Mouse (Mus musculus): Measurements from ENCODE around the gene Nif3l1.

Nif3l1 gene

GRCm38 (mm10) chr1:58498758-58499157 lies 53.8 kb downstream of the Nif3l1 start:
- peaks cover 25% of the 10 kb centered on the region for H3K4me1 ChIP-seq (replicated peaks; ENCODE audit: low read depth, low read length)
- H3K9me3 ChIP-seq (ENCODE audit: low read length): no peaks in the 10 kb centered on the region
- no peaks in the 10 kb centered on the region for H3K27me3 ChIP-seq (ENCODE audit: insufficient read depth, low read length)

GRCm38 (mm10) chr1:58503134-58503533 lies 58.2 kb downstream of the Nif3l1 start:
- TF ChIP-seq CTCF (conservative IDR thresholded peaks at IDR 0.05; ENCODE audit: low read length) (no peak), POU5F1 (IDR thresholded peaks at IDR 0.05; ENCODE audit: borderline replicate concordance, low read length) (no peak), NANOG (IDR thresholded peaks at IDR 0.05; ENCODE audit: borderline replicate concordance, low read length) (no peak)
- Histone ChIP-seq H3K4me3 (replicated peaks; ENCODE audit: low read length) (peak overlapping the region; percentile 99), H3K4me1 (replicated peaks; ENCODE audit: low read depth, low read length) (peaks cover 26% of the 10 kb centered on the region), H3K9me3 (ENCODE audit: low read length) (peaks cover 30% of the 10 kb centered on the region), H3K27me3 (ENCODE audit: insufficient read depth, low read length) (no peaks in the 10 kb centered on the region), H3K36me3 (ENCODE audit: insufficient read depth, low read length) (peaks cover 54% of the 10 kb centered on the region)

More at GRCm38 (mm10) chr1:58498758-58499157, 53.8 kb downstream of the Nif3l1 start:
- peaks cover 76% of the 10 kb centered on the region for H3K36me3 ChIP-seq (ENCODE audit: insufficient read depth, low read length)
- TF ChIP-seq NANOG (IDR thresholded peaks at IDR 0.05; ENCODE audit: borderline replicate concordance, low read length) (no peak), CTCF (conservative IDR thresholded peaks at IDR 0.05; ENCODE audit: low read length) (0 out of 2 replicates have a peak, but pooled peaks have one; percentile 13)
- H3K4me3 ChIP-seq (replicated peaks; ENCODE audit: low read length): no peak overlapping the region

GRCm38 (mm10) chr1:58503793-58504370 lies 58.9 kb downstream of the Nif3l1 start:
- Histone ChIP-seq H3K4me3 (replicated peaks; ENCODE audit: low read length) (peak overlapping the region; percentile 99), H3K4me1 (replicated peaks; ENCODE audit: low read depth, low read length) (peaks cover 26% of the 10 kb centered on the region), H3K9me3 (ENCODE audit: low read length) (peaks cover 38% of the 10 kb centered on the region), H3K36me3 (ENCODE audit: insufficient read depth, low read length) (peaks cover 54% of the 10 kb centered on the region), H3K27me3 (ENCODE audit: insufficient read depth, low read length) (no peaks in the 10 kb centered on the region)
- TF ChIP-seq CTCF (conservative IDR thresholded peaks at IDR 0.05; ENCODE audit: low read length): no peak
- no peak for TF ChIP-seq POU5F1 (IDR thresholded peaks at IDR 0.05; ENCODE audit: borderline replicate concordance, low read length)
- no peak for TF ChIP-seq NANOG (IDR thresholded peaks at IDR 0.05; ENCODE audit: borderline replicate concordance, low read length)

- peaks cover 45% of the 10 kb centered on the region for H3K36me3 ChIP-seq (ENCODE audit: insufficient read depth, low read length)
- peak within 1 kb of the TSS; percentile 99 for H3K4me3 ChIP-seq (replicated peaks; ENCODE audit: low read length)
- peaks cover 26% of the 10 kb centered on the region for H3K4me1 ChIP-seq (replicated peaks; ENCODE audit: low read depth, low read length)
- H3K27me3 ChIP-seq (ENCODE audit: insufficient read depth, low read length): no peaks in the 10 kb centered on the region
- TF ChIP-seq NANOG (IDR thresholded peaks at IDR 0.05; ENCODE audit: borderline replicate concordance, low read length): no peak
- TF ChIP-seq CTCF (conservative IDR thresholded peaks at IDR 0.05; ENCODE audit: low read length): no peak
- TF ChIP-seq POU5F1 (IDR thresholded peaks at IDR 0.05; ENCODE audit: borderline replicate concordance, low read length): no peak
- peaks cover 46% of the 10 kb centered on the region for H3K9me3 ChIP-seq (ENCODE audit: low read length)
Measured at GRCm38 (mm10) chr1:58504577-58505254, 59.8 kb downstream of the Nif3l1 start, which contains the start of gene Orc2. Orc2 (minus strand) TSS chr1:58505109.

GRCm38 (mm10) chr1:58507249-58507648 lies 62.3 kb downstream of the Nif3l1 start:
- Histone ChIP-seq H3K36me3 (ENCODE audit: insufficient read depth, low read length) (peaks cover 30% of the 10 kb centered on the region), H3K4me3 (replicated peaks; ENCODE audit: low read length) (no peak overlapping the region), H3K9me3 (ENCODE audit: low read length) (peaks cover 71% of the 10 kb centered on the region), H3K27me3 (ENCODE audit: insufficient read depth, low read length) (no peaks in the 10 kb centered on the region), H3K4me1 (replicated peaks; ENCODE audit: low read depth, low read length) (peaks cover 16% of the 10 kb centered on the region)
- TF ChIP-seq POU5F1 (IDR thresholded peaks at IDR 0.05; ENCODE audit: borderline replicate concordance, low read length): peak; percentile 94
- TF ChIP-seq CTCF (conservative IDR thresholded peaks at IDR 0.05; ENCODE audit: low read length): no peak

All from E14TG2a.4 (cell line).